Mouse (Mus musculus): ENCODE measurements around the gene Tspoap1.

GRCm38 (mm10) chr11:87753255-87753654 is 7.1 kb upstream of the Tspoap1 start:
- no peak for TF ChIP-seq EP300 (IDR thresholded peaks at IDR 0.05)
- TF ChIP-seq CTCF (IDR thresholded peaks at IDR 0.05), result no peak
